Mouse (Mus musculus) left cerebral cortex, adult 2 months (tissue): ENCODE data around the gene Bhlhe40. TPM values are rescaled to one million over a fixed set of nuclear protein-coding genes. Genes with fewer than 3 reads are reported as not detected.

Experiments
- DNase-seq, 2 experiments: peaks; one replicate each; pipeline ENCODE4 v3.0.0; 2021 to 2022; ENCODE audit warnings: low spot score in 2 of 2, mixed read lengths in 1 of 2; ENCODE audit errors: extremely low spot score in 1 of 2
- H3K27ac ChIP-seq: fragments of 200-600 bp; 2 replicates; pipeline ENCODE4 v1.8.1; 2022
- H3K4me3 ChIP-seq: fragments of 200-600 bp; 2 replicates; pipeline ENCODE4 v1.8.1; 2022
- CTCF ChIP-seq: fragments of 200-600 bp; IDR thresholded peaks from 2 replicates; pipeline ENCODE4 v1.8.1; 2022; ENCODE audit warnings: antibody characterized with exemption, mild to moderate bottlenecking, moderate library complexity
- intact Hi-C: fragments of 180-260 bp; cut with DNase I; formaldehyde crosslinking; loops from one replicate; pipeline ENCODE4 v1.15.1; 2025
- total RNA-seq, 2 experiments: library from RNA; stranded (reverse); gene quantifications; 2 replicates each; pipeline ENCODE4 v1.2.3; 2021

Gene Bhlhe40
- total RNA-seq, 2 experiments from 2014 or later: 127 to 159 TPM

GRCm38 (mm10) chr6:108697345-108697744 lies 36.9 kb downstream of the Bhlhe40 start:
- H3K4me3 ChIP-seq: no peak overlapping the region
- intact Hi-C loops: no loop called here
- no peak for DNase-seq
- no peak for TF ChIP-seq CTCF
- H3K27ac ChIP-seq: no peak overlapping the region

- no peak for DNase-seq
- Histone ChIP-seq H3K27ac (no peak overlapping the region), H3K4me3 (no peak overlapping the region)
- intact Hi-C loops: no loop called here
- TF ChIP-seq CTCF: no peak
Measured at GRCm38 (mm10) chr6:108698343-108698870, 38.0 kb downstream of the Bhlhe40 start.

GRCm38 (mm10) chr6:108699679-108700078 lies 39.2 kb downstream of the Bhlhe40 start:
- no peak for TF ChIP-seq CTCF
- H3K27ac ChIP-seq: no peak overlapping the region
- DNase-seq: no peak
- no peak overlapping the region for H3K4me3 ChIP-seq
- intact Hi-C loops: no loop called here

- TF ChIP-seq CTCF: no peak
- Histone ChIP-seq H3K27ac (no peak overlapping the region), H3K4me3 (no peak overlapping the region)
- DNase-seq: no peak
- intact Hi-C loops: no loop called here
Measured at GRCm38 (mm10) chr6:108700638-108701343, 40.4 kb downstream of the Bhlhe40 start.

- H3K4me3 ChIP-seq: no peak overlapping the region
- no peak overlapping the region for H3K27ac ChIP-seq
- TF ChIP-seq CTCF: no peak
- intact Hi-C loops: no loop called here
- DNase-seq: no peak
Measured at GRCm38 (mm10) chr6:108702648-108703047, 42.2 kb downstream of the Bhlhe40 start.

GRCm38 (mm10) chr6:108703085-108703484 lies 42.7 kb downstream of the Bhlhe40 start:
- DNase-seq: no peak
- TF ChIP-seq CTCF: no peak
- Histone ChIP-seq H3K4me3 (no peak overlapping the region), H3K27ac (no peak overlapping the region)
- intact Hi-C loops: no loop called here

- Histone ChIP-seq H3K4me3 (no peak overlapping the region), H3K27ac (no peak overlapping the region)
- TF ChIP-seq CTCF: no peak
- DNase-seq: no peak
- intact Hi-C loops: loop anchor here (5.0 kb wide), 1 partner anchor 152 kb away; no protein-coding TSS in a partner anchor
Measured at GRCm38 (mm10) chr6:108704316-108705080, 44.1 kb downstream of the Bhlhe40 start.

- no peak for DNase-seq
- no peak overlapping the region for H3K4me3 ChIP-seq
- no peak overlapping the region for H3K27ac ChIP-seq
- intact Hi-C loops: loop anchor here (5.0 kb wide), 1 partner anchor 154 kb away; no protein-coding TSS in a partner anchor
- no peak for TF ChIP-seq CTCF
Measured at GRCm38 (mm10) chr6:108705957-108706356, 45.5 kb downstream of the Bhlhe40 start.

- no peak; the same call in 1 of the 2 replicates for TF ChIP-seq CTCF
- DNase-seq: no peak
- intact Hi-C loops: loop anchor here (5.0 kb wide), 1 partner anchor 155 kb away; no protein-coding TSS in a partner anchor
- H3K27ac ChIP-seq: no peak overlapping the region
- no peak overlapping the region for H3K4me3 ChIP-seq
Measured at GRCm38 (mm10) chr6:108706994-108707645, 46.7 kb downstream of the Bhlhe40 start.

- DNase-seq: no peak
- no peak for TF ChIP-seq CTCF
- peak overlapping the region; percentile 95 for H3K27ac ChIP-seq
- intact Hi-C loops: loop anchor here (1.0 to 5.0 kb wide), 2 partner anchors 49 to 157 kb away; partner anchors contain the start of gene Bhlhe40
- H3K4me3 ChIP-seq: peak overlapping the region; percentile 53
Measured at GRCm38 (mm10) chr6:108709131-108709470, 48.7 kb downstream of the Bhlhe40 start.

- peak overlapping the region; percentile 53 for H3K4me3 ChIP-seq
- TF ChIP-seq CTCF: peak; percentile 86
- peak overlapping the region; percentile 95 for H3K27ac ChIP-seq
- peak; percentile 75 to 77 for DNase-seq
- intact Hi-C loops: loop anchor here (1.0 to 5.0 kb wide), 4 partner anchors 49 to 293 kb away; partner anchors contain the start of gene Bhlhe40
Measured at GRCm38 (mm10) chr6:108709471-108710231, 49.2 kb downstream of the Bhlhe40 start.
